Mouse (Mus musculus) E14TG2a.4 (cell line): ENCODE data around the gene Rb1.

Experiments used
- CTCF ChIP-seq: conservative IDR thresholded peaks from 2 replicates; pipeline ENCODE4 v1.5.1; 2014; ENCODE audit warnings: low read length
- POU5F1 ChIP-seq: IDR thresholded peaks from 2 replicates; pipeline ENCODE4 v1.6.1; 2014; ENCODE audit warnings: low read length, borderline replicate concordance

DNA sequence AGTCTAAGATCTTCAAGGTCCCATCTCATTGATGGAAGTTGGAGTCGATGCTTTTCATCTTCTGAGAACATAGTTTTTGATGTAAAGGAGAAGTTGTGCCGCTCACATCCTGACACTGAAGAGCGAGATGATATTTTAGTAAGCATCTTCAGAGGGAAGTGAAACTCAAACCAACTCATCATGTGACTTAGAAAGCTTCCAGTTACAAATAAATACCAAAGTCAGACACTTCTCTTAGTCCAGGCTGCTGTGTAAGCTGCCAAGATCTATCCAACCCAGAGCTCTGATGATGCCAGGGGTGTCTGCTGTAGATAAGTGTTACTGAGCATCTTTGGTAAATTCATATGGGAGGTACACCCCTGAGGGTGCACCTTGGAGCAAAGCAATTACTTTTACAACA, 8.3 kb upstream of the Rb1 start:
- TF ChIP-seq CTCF: no peak
- no peak for TF ChIP-seq POU5F1
